Mouse (Mus musculus) midbrain, embryonic 16.5 days (tissue): ENCODE results near the gene Fas. TPM values are rescaled to one million over a fixed set of nuclear protein-coding genes. Genes with fewer than 3 reads are reported as not detected.

Experiments used
- ATAC-seq: fragments of 200-750 bp; cut with Nextera tagmentation; 2 replicates; pipeline ENCODE4 v1.8.0; 2017; ENCODE audit warnings: moderate TSS enrichment
- H3K27ac ChIP-seq: fragments of 300-500 bp; sonication (generic); 2 replicates; pipeline ENCODE4 v1.5.1; 2014; ENCODE audit warnings: mild to moderate bottlenecking, low read length, mixed read lengths
- H3K27me3 ChIP-seq: fragments of 300-500 bp; sonication (generic); 2 replicates; pipeline ENCODE4 v1.6.1; 2014; ENCODE audit warnings: low read depth, low read length, mixed read lengths; ENCODE audit not compliant: control insufficient read depth, insufficient read depth
- H3K36me3 ChIP-seq: fragments of 300-500 bp; sonication (generic); 2 replicates; pipeline ENCODE4 v1.6.1; 2014; ENCODE audit warnings: mild to moderate bottlenecking, low read length, moderate library complexity, mixed read lengths; ENCODE audit not compliant: control insufficient read depth, insufficient read depth
- H3K4me1 ChIP-seq: fragments of 300-500 bp; sonication (generic); 2 replicates; pipeline ENCODE4 v1.6.1; 2014; ENCODE audit warnings: mild to moderate bottlenecking, low read length, mixed read lengths; ENCODE audit not compliant: control insufficient read depth, insufficient read depth
- H3K4me2 ChIP-seq: fragments of 300-500 bp; sonication (generic); 2 replicates; pipeline ENCODE4 v1.6.1; 2014; ENCODE audit warnings: mild to moderate bottlenecking, low read length, mixed read lengths
- H3K4me3 ChIP-seq: fragments of 300-500 bp; sonication (generic); 2 replicates; pipeline ENCODE4 v1.5.1; 2014; ENCODE audit warnings: low read depth, mild to moderate bottlenecking, low read length, moderate library complexity, mixed read lengths
- H3K9ac ChIP-seq: fragments of 300-500 bp; sonication (generic); 2 replicates; pipeline ENCODE4 v1.6.1; 2014; ENCODE audit warnings: low read depth, low read length, mixed read lengths
- H3K9me3 ChIP-seq: fragments of 300-500 bp; sonication (generic); replicated peaks from 2 replicates; pipeline ENCODE4 v1.6.1; 2014; ENCODE audit warnings: mild to moderate bottlenecking, low read length, mixed read lengths; ENCODE audit not compliant: control insufficient read depth, poor library complexity, severe bottlenecking
- WGBS: fragments of 180-500 bp; shearing (Covaris S2); extraction: QIAGEN DNeasy Blood & Tissue Kit; methylation state at CpG from one replicate; pipeline ENCODE4 v1.1.7; 2014; 5-methylcytosine and 5-hydroxymethylcytosine counted together
- polyA plus RNA-seq: library from polyadenylated mRNA; unstranded; fragments of >200 nt; fragmentation: Nextera tagmentation; extraction: Ambion mirVana; gene quantifications from 2 replicates; pipeline ENCODE4 v1.2.1, GENCODE M21; 2015

Gene Fas
- polyA plus RNA-seq, 1 experiment from 2014 or later = 1.5 TPM

DNA sequence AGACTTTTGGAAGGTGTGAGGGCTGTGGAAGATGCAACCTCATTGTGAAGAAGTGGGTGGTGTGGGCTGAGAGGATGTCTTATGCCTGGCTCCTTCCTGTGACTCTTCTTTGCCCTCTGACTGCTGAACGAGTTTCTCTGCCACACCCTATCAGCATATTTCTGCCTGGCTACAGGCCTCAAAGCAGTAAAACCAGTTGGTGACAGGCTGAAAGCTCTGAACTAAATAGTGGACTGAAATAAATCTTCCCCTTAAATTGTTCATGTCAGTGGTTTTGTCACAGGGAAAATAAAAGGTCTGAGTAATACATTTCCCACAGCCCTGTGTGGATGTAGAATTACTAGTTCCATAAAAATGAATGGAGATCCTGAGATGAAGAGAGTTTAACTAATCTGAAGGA, 79.1 kb downstream of the Fas start:
- Histone ChIP-seq H3K4me2 (no peak overlapping the region), H3K4me3 (no peak overlapping the region), H3K27ac (no peak overlapping the region), H3K9ac (no peak overlapping the region), H3K27me3 (no peaks in the 10 kb centered on the region), H3K36me3 (no peaks in the 10 kb centered on the region), H3K4me1 (no peaks in the 10 kb centered on the region), H3K9me3 (no peaks in the 10 kb centered on the region)
- WGBS = 52% methylated on average over 1 of the region's 1 CpGs
- ATAC-seq = no peak

GRCm38 (mm10) chr19:34370397-34370796, 79.9 kb downstream of the Fas start:
- no peak overlapping the region for H3K27ac ChIP-seq
- no peaks in the 10 kb centered on the region for H3K27me3 ChIP-seq
- H3K4me3 ChIP-seq = no peak overlapping the region
- 62% methylated on average over 3 of the region's 3 CpGs for whole genome bisulfite sequencing
- no peaks in the 10 kb centered on the region for H3K4me1 ChIP-seq
- ATAC-seq = no peak
- H3K4me2 ChIP-seq = no peak overlapping the region
- no peak overlapping the region for H3K9ac ChIP-seq
- no peaks in the 10 kb centered on the region for H3K9me3 ChIP-seq
- H3K36me3 ChIP-seq = no peaks in the 10 kb centered on the region

Other genes starting within 250 kb of the Fas start
- not detected in 2 replicates for gene Lipn, start 223.3 kb upstream of the Fas start, polyA plus RNA-seq
- not detected in 2 replicates for gene Lipm, start 189.7 kb upstream of the Fas start, polyA plus RNA-seq
- not detected in 2 replicates for gene Ankrd22, start 124.6 kb upstream of the Fas start, polyA plus RNA-seq
- gene Stambpl1, start 98.4 kb upstream of the Fas start, polyA plus RNA-seq = 21.0 and 22.8 TPM in 2 replicates
- 11.9 and 12.5 TPM in 2 replicates for gene Acta2, start 35.1 kb upstream of the Fas start, polyA plus RNA-seq
- 0.72 and 0.78 TPM in 2 replicates for gene Ch25h, start 184.5 kb downstream of the Fas start, polyA plus RNA-seq
- 24.9 and 27.2 TPM in 2 replicates for gene Lipa, start 236.8 kb downstream of the Fas start, polyA plus RNA-seq